Mouse (Mus musculus) kidney, postnatal 10 days (tissue): Measurements from ENCODE around the gene Cryzl1.
A peak's percentile ranks its signal among the peaks of the same experiment; 100 is the strongest.

ENCODE experiments used
- DNase-seq: peaks from one replicate; pipeline ENCODE4 v3.0.0; 2021; ENCODE audit warnings: mixed read lengths

Gene Cryzl1

GRCm38 (mm10) chr16:91728123-91729065 lies at the start of gene Cryzl1:
Gene Cryzl1 (minus strand): TSS chr16:91728975.
- peak; percentile 99 for DNase-seq

DNA sequence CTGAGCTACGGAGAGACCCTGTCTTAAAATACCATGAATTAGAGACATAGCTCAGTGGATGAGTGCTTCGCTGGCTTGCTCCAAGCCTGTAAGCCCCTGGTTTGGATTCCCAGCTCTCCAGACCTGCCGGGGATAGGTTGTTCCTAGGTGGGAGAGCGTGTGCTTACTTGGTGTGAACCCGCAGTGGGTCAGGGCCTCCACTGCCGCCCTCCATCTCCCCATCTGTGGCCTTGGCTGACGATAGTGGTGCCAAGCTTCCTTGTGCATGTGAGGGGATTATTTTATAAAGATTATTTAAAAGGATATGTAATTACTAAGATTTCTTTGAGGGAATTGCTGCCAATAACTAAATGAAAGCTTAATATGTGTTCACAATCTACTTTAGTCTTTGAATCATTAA lies 43.8 kb upstream of the Cryzl1 start:
- no peak for DNase-seq

DNA sequence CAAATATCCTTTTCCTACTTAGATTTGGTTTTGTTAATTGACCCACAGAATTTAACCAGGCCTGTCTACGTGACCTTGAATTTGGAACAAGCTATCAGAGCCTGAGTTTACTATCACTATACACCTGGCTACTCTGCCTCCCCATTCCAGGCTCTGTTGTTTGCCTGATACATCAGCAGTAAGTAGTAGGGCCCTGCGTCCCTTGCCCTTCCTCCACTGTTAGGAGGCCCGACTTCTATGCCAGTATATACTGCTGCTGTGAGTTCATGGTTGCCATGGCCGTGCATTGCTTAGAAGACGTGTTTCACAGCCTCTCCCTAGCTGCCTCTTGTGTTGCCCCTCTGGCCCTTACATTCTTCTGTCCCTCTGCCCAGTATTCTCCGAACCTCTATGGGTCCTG lies 42.6 kb upstream of the Cryzl1 start:
- no peak for DNase-seq

DNA sequence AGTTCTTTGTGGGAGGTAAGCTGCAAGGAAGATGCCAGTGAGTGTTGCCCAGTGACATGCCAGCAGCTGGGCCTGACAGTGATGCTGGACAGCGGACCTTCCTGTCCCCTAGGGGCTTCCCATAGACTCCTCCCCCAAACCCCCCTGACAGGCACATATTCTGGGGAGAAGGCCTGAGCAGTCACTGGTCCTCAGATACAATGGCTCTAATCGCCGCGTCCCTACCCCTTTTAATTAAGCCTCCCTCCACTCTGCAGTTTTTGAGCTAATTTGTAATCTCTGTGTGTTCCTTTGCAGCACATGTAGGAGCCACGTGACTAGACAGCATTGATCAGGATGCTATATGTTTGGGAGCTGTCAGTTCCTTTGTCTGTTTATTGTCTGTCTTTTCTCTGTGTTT lies 41.9 kb upstream of the Cryzl1 start:
- no peak for DNase-seq

- no peak for DNase-seq
These were observed 41.1 kb upstream of the Cryzl1 start for GRCm38 (mm10) chr16:91769911-91770310.

DNA sequence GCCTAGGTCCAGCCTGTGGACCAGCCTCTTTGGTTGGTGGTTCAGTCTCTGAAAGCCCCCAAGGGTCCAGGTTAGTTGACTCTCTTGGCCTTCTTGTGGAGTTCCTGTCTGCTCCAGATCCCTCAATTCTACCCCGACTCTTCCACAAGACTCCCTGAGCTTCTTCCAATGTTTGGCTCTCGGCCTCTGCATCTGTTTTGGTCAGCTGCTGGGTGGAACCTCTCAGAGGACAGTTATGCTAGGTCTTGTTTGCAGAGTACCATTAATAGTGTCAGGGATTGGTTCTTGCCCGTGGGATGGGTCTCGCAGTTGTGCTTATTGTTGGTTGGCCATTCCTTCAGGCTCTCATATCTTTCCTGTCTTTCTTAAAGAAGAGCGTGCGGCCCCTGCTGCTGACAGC lies 39.8 kb upstream of the Cryzl1 start:
- no peak for DNase-seq

DNA sequence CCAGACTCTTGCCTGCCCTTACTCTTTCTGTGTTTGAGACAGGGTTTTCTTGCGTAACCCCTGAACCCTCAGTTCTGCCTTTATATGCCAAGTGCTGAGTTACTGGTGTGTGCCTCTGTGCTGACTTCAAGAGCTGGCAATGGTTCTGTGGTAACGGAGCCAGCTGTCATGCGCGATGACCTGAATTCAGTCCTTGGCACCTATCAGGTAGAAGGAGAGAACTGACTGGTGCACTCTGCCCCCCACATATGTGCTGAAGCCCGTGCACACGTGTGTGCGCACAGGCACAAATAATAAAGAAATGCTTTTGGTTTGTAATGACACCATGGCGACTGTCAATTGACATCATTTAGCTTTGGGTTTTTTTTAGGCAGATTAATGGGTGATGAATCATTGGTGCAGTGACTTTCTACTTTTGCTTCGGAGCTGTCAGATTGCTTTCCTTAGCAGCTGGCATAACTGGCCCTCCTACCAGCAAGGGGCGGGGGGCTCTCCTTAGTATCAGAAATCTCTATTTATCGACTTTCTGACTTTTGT lies 38.5 kb upstream of the Cryzl1 start:
- DNase-seq: no peak

GRCm38 (mm10) chr16:91765816-91766210 lies 37.0 kb upstream of the Cryzl1 start:
- DNase-seq: no peak

DNA sequence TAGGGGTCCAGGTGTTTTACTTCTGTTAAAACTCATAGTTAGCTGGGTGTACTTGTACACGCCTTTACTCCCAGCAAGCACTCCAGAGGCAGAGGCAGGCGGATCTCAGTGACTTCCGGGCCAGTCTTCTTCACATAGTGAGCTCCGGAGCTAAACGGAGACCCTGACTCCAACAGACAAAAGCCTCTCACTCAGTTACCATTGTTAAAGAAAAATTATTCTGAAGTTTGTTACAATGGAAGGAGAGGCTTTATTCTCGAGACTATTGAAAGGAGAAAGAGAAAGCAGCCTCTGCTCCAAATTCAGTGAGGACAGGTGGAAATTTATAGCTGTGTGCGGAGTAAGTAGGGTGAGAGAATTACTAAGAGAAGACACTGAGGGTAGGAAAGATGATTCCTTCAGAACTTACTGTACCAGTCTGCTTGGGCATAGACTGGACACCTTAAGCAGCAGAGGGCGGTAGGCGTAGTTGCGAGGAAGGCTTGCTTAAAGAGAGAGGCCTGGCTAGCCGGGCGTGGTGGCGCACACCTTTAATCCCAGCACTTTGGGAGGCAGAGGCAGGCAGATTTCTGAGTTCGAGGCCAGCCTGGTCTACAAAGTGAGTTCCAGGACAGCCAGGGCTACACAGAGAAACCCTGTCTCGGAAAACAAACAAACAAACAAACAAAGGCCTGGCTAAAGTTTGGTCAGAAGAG lies 36.5 kb upstream of the Cryzl1 start:
- DNase-seq: no peak

GRCm38 (mm10) chr16:91764414-91764813 lies 35.6 kb upstream of the Cryzl1 start:
- no peak for DNase-seq

GRCm38 (mm10) chr16:91763975-91764374 lies 35.2 kb upstream of the Cryzl1 start:
- DNase-seq: no peak

GRCm38 (mm10) chr16:91762476-91762875 lies 33.7 kb upstream of the Cryzl1 start:
- no peak for DNase-seq

DNA sequence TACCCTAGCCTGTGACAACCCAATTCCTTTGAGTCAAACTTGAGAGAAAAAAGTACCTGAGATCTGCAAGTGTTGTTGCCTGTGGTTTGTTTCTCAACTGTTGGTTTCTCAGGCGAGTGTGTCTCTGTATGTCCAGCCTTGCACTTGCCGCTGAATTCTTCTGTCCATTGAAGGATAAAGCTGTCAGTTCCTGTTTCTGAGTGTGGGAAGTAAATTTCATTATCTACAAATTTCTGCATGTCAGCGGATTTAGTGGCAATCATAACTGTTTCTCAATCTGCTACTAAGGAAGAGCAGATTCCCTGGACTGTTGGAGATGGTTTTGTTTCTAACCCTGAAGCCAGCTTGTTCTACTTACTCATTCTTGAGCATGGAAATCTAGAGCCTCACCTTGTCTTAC lies 33.0 kb upstream of the Cryzl1 start:
- DNase-seq: no peak

GRCm38 (mm10) chr16:91761202-91761601 lies 32.4 kb upstream of the Cryzl1 start:
- DNase-seq: no peak

DNA sequence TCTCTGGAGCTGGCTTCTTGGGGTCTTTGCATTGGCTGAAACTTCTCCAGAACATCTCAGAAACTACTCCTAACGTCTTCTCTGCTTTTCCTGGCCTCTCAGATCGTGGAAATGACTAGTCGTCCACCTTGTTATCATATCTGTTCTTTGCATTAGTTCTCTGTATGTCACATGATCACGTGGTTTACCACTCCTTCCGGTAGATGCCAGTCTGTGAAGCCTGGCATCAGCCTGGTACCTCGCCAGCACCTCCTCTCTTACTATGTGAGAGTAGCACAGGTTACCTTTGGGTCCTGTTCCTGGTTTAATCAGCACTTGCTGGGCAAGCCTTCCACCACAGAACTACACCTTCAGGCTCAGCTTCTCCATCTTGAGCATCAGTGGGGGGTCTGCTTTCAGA lies 26.2 kb upstream of the Cryzl1 start:
- DNase-seq: no peak

- DNase-seq: no peak
These were observed 24.8 kb upstream of the Cryzl1 start for GRCm38 (mm10) chr16:91753611-91754010.

- DNase-seq: no peak
These were observed 23.0 kb upstream of the Cryzl1 start for GRCm38 (mm10) chr16:91751644-91752385.

DNA sequence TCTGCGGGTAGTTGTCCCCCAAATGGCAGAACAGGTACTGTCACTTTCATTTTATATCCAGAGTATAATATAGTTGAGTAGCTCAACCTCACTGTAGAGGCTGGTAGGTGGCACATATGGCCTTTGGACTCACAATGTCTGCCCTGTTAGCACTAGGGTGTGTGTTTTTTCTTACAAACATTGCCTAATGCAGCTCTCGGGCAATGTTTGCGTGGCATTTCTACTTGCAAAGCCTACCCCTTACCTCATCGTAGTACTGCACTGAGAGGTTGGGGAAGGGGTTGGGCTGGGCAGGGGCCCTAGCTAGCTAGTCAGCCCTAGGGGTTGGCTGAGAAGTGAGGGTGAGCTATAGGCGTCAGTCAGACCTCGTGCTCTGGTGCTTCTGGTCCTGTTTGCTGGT lies 18.8 kb upstream of the Cryzl1 start:
- DNase-seq: no peak

- peak; percentile 59 for DNase-seq
These were observed 17.6 kb upstream of the Cryzl1 start for GRCm38 (mm10) chr16:91746101-91746950.

DNA sequence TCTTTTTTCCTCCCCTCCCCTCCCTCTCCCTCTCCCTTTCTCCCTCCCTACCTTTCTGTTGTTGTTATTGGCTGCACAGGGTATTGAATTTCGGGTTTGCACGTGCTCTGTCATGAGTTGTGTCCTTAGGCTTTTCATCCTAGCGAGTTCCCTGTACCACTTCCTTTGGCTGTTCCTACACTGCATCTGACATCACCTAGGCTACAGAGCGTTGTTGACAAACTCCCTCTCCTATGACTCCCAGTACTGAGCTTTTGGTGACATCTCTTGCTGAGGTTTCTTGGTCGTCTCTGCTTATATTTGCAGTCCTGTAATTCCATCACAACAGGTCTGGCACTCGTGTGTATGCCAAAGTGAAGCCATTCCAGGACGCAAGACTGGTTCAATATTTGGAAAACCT lies 14.3 kb upstream of the Cryzl1 start:
- DNase-seq: no peak

DNA sequence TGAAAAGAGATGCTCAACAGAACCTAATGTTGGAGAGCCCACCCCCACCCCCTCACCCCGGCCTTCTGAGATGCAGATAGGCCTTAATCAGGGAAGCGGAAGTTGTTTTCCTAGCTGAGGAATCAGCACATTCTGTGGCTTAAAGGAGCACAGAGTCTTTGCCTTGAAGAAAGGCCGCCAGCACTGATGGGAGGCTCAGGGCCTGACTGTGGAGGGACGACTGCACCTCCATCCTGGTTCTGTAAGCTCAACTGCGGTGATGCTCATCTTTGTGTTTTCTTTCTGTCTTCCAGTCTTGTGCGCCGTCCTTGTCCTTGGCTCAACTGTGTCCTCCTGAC lies 12.1 kb upstream of the Cryzl1 start:
- no peak for DNase-seq

DNA sequence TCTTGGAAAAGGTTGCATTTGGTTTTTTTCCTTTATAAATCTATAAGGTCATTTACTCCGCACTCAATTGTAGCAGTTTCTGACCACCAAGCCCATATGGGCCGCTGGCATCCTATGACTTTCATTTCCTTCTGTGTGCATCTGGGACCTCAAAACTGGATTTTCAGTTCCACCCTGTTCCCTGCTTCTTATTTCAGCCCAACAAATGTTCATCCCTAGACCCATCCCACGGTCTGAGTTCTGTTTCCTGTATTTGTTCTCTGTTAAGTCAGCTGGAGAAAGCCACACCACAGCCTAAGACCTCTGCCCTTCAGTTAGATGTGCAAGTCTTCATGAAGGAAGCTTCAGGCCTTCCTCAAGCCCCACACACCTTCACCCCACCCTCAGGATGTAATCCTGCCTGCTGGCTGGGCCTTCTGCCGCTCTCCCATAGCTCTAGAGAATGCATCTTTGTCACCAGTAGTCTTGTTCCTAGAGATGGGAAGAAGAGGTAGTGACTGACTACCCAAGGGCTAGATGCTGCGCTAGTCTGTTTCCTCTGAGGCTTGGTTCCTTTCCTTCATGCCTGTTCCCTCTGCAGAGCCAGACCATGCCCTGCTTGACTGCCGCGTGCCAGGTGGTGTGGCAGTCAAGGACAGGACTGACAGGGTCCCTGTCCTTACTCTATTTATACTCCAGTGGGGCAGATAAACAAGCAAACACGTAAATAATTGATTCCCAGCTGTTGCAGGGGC lies 11.6 kb upstream of the Cryzl1 start:
- DNase-seq: no peak
